Mouse (Mus musculus): ENCODE measurements around the gene St3gal3. TPM values are rescaled to one million over a fixed set of nuclear protein-coding genes. Genes with fewer than 3 reads are reported as not detected.

The St3gal3 gene
- polyA plus RNA-seq, 1 experiment from 2014 or later = 5.1 TPM

DNA sequence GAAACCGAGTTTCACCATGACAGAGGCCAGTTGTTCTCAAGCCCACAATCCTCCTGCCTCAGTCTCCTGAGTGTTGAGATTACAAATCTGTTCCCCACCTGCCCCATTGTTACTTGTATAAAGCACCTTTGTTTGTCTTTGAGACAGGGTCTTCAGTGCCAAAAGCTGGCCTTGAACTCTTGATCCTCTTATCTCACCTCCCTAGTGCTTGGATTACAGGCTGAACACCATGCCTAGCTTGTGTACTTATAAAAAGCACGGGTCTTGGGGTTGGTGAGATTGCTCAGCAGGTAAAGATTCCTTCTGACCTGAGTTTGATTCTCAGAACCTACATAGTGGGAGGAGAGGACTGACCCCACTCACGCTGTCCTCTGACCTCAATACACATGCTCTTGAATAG, 144.1 kb downstream of the St3gal3 start:
- no peaks in the 10 kb centered on the region for H3K4me1 ChIP-seq (ENCODE audit: insufficient read depth)

DNA sequence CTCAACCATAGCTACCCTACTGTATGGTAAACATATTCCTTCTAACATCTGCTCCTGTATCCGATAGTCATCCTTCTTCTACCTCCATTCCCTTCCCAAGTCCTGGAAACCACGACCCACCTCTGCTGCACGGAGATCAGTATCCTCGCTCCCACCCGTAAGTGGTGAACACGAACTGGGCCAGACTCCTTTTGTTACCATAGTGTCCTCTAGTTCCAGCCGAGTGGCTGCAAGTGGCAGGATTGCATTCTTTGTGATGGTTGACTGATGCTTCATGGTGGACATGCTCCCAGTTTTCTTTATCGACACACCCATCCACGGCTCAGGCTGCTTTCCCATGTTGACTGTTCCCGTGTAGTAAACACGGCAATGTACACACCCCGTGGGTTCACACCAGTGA, 144.9 kb downstream of the St3gal3 start:
- Histone ChIP-seq H3K27ac (ENCODE audit: low read depth) (no peak overlapping the region), H3K9ac (replicated peaks) (no peak overlapping the region), H3K27me3 (ENCODE audit: insufficient read depth, low read length) (no peaks in the 10 kb centered on the region), H3K4me3 (ENCODE audit: low read depth, low read length) (no peak overlapping the region), H3K36me3 (replicated peaks; ENCODE audit: insufficient read depth, low read length) (no peaks in the 10 kb centered on the region), H3K4me2 (ENCODE audit: low read depth, low read length) (no peak overlapping the region), H3K4me1 (ENCODE audit: insufficient read depth) (no peaks in the 10 kb centered on the region), H3K9me3 (ENCODE audit: low read length) (no peaks in the 10 kb centered on the region)
- WGBS (ENCODE audit: insufficient replicate concordance) = 84% methylated on average over 12 of the region's 12 CpGs
- no peak for DNase-seq
- ATAC-seq = no peak
- TF ChIP-seq CTCF (IDR thresholded peaks at IDR 0.05; ENCODE audit: low read depth) (no peak), EP300 (IDR thresholded peaks at IDR 0.05; ENCODE audit: low read depth) (no peak)

More for the DNA sequence above, 144.1 kb downstream of the St3gal3 start:
- WGBS (ENCODE audit: insufficient replicate concordance) = 60% methylated on average over 3 of the region's 3 CpGs
- Histone ChIP-seq H3K36me3 (replicated peaks; ENCODE audit: insufficient read depth, low read length) (no peaks in the 10 kb centered on the region), H3K9ac (replicated peaks) (no peak overlapping the region), H3K9me3 (ENCODE audit: low read length) (no peaks in the 10 kb centered on the region), H3K27ac (ENCODE audit: low read depth) (no peak overlapping the region), H3K4me3 (ENCODE audit: low read depth, low read length) (no peak overlapping the region), H3K4me2 (ENCODE audit: low read depth, low read length) (no peak overlapping the region), H3K27me3 (ENCODE audit: insufficient read depth, low read length) (no peaks in the 10 kb centered on the region)
- DNase-seq (no peak), ATAC-seq (no peak)
- no peak for TF ChIP-seq CTCF (IDR thresholded peaks at IDR 0.05; ENCODE audit: low read depth)
- no peak for TF ChIP-seq EP300 (IDR thresholded peaks at IDR 0.05; ENCODE audit: low read depth)

DNA sequence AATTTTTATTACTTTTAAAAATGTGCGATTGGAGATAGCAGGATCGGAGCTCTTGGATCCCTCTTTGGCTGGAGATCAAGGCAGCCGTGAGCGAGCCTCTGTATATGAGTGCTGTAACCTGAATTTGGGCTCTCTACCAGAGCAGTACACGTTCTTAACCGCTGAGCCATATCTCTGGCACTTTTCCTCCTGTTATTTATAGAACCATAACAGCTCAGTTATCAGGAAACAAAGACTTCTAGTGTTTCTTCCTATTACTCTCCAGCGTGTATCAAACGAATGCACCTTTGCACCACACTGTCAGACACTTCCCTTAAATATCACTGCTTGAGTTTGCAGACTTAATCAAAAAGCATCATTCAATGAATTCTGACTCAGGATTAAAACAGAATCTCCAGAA, 147.9 kb downstream of the St3gal3 start:
- TF ChIP-seq CTCF (IDR thresholded peaks at IDR 0.05; ENCODE audit: low read depth) (no peak), EP300 (IDR thresholded peaks at IDR 0.05; ENCODE audit: low read depth) (no peak)
- whole genome bisulfite sequencing (ENCODE audit: insufficient replicate concordance) = 29% methylated on average over 8 of the region's 8 CpGs
- no peak overlapping the region for H3K9ac ChIP-seq (replicated peaks)

DNA sequence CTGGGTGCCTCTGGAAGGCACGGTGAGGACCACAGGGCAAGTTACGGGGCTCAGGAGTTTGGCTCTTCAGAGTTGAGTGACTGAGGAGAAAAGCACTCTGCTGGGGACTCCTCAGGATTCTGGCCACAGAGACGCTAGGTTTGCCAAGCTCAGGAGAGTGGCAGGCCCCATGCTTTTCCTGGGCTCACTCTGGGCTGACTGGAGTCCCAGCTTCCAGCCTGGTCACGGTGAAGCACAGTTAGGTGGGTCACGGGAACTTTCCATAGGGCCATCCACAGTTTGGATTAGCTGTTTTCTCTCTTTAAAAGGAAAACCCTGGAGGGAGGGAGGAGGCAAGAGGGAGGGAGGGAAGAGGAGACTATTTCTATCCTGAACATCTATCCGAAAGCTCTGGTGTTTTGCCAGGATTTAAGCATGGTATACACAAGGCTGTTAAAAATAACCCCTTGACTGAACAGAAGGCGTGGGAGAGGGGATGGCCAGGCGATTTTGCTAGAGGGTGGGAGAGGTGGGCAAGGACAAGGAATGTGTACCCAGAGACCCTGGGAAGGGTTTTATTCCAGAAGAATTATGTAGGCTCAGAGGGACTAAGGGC, 149.6 kb downstream of the St3gal3 start:
- TF ChIP-seq EP300 (IDR thresholded peaks at IDR 0.05; ENCODE audit: low read depth) = no peak
- TF ChIP-seq CTCF (IDR thresholded peaks at IDR 0.05; ENCODE audit: low read depth) = no peak
- Histone ChIP-seq H3K4me1 (ENCODE audit: insufficient read depth) (no peaks in the 10 kb centered on the region), H3K9me3 (ENCODE audit: low read length) (no peaks in the 10 kb centered on the region), H3K9ac (replicated peaks) (no peak overlapping the region), H3K36me3 (replicated peaks; ENCODE audit: insufficient read depth, low read length) (no peaks in the 10 kb centered on the region), H3K27ac (ENCODE audit: low read depth) (no peak overlapping the region), H3K4me3 (ENCODE audit: low read depth, low read length) (no peak overlapping the region), H3K4me2 (ENCODE audit: low read depth, low read length) (no peak overlapping the region), H3K27me3 (ENCODE audit: insufficient read depth, low read length) (no peaks in the 10 kb centered on the region)
- ATAC-seq (no peak), DNase-seq (no peak)
- WGBS (ENCODE audit: insufficient replicate concordance) = 80% methylated on average over 8 of the region's 8 CpGs

More for the DNA sequence above, 147.9 kb downstream of the St3gal3 start:
- Histone ChIP-seq H3K4me3 (ENCODE audit: low read depth, low read length) (no peak overlapping the region), H3K27me3 (ENCODE audit: insufficient read depth, low read length) (no peaks in the 10 kb centered on the region), H3K9me3 (ENCODE audit: low read length) (no peaks in the 10 kb centered on the region), H3K27ac (ENCODE audit: low read depth) (no peak overlapping the region), H3K4me2 (ENCODE audit: low read depth, low read length) (no peak overlapping the region), H3K36me3 (replicated peaks; ENCODE audit: insufficient read depth, low read length) (no peaks in the 10 kb centered on the region), H3K4me1 (ENCODE audit: insufficient read depth) (no peaks in the 10 kb centered on the region)
- ATAC-seq (no peak), DNase-seq (no peak)

DNA sequence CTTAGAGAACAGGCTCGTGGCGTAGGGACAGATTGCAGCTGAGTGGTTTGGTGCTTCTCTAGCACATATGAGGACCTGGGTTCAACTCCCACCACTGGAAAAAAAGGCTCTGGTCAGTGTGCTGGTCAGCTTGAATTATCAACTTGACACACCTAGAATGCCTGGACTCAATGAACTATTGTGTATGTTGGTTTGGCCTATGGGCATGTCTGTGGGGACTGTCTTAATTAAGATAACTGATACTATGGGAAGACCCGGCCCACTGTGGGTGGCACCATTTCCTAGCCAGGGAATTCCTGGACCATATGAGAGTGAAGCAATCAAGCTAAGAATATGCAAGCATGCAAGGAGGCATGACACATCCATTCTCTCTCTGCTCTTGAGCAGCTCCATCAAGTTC, 150.5 kb downstream of the St3gal3 start:
- Histone ChIP-seq H3K4me2 (ENCODE audit: low read depth, low read length) (no peak overlapping the region), H3K27me3 (ENCODE audit: insufficient read depth, low read length) (no peaks in the 10 kb centered on the region), H3K4me1 (ENCODE audit: insufficient read depth) (no peaks in the 10 kb centered on the region), H3K9ac (replicated peaks) (no peak overlapping the region), H3K4me3 (ENCODE audit: low read depth, low read length) (no peak overlapping the region), H3K9me3 (ENCODE audit: low read length) (no peaks in the 10 kb centered on the region), H3K36me3 (replicated peaks; ENCODE audit: insufficient read depth, low read length) (no peaks in the 10 kb centered on the region), H3K27ac (ENCODE audit: low read depth) (no peak overlapping the region)
- DNase-seq (no peak), ATAC-seq (no peak)
- WGBS (ENCODE audit: insufficient replicate concordance) = 85% methylated on average over 3 of the region's 3 CpGs
- no peak for TF ChIP-seq EP300 (IDR thresholded peaks at IDR 0.05; ENCODE audit: low read depth)
- no peak for TF ChIP-seq CTCF (IDR thresholded peaks at IDR 0.05; ENCODE audit: low read depth)

DNA sequence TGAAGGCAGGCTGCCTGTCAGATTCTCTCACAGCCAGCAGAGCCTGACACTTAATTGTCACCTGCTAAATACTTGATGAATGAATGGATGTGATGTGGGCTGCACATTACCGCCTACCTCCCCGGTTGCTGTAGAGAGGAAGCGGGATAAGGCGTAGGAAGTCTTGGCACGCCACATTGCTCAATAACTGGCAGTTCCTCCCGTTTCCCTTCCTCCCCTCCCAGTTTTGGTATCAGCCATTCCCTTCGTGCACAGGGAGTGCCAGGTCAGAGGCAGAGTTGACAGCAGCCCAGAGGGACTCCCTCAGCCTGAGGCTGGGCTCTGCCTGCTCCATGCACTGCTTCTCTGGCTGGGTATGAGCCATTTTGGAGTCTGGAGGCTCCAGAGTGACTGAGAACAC, 152.0 kb downstream of the St3gal3 start:
- WGBS (ENCODE audit: insufficient replicate concordance) = 47% methylated on average over 7 of the region's 7 CpGs
- Histone ChIP-seq H3K27ac (ENCODE audit: low read depth) (no peak overlapping the region), H3K36me3 (replicated peaks; ENCODE audit: insufficient read depth, low read length) (no peaks in the 10 kb centered on the region), H3K9ac (replicated peaks) (no peak overlapping the region), H3K4me2 (ENCODE audit: low read depth, low read length) (no peak overlapping the region), H3K9me3 (ENCODE audit: low read length) (no peaks in the 10 kb centered on the region), H3K4me3 (ENCODE audit: low read depth, low read length) (no peak overlapping the region), H3K27me3 (ENCODE audit: insufficient read depth, low read length) (no peaks in the 10 kb centered on the region), H3K4me1 (ENCODE audit: insufficient read depth) (no peaks in the 10 kb centered on the region)
- TF ChIP-seq CTCF (IDR thresholded peaks at IDR 0.05; ENCODE audit: low read depth) (no peak), EP300 (IDR thresholded peaks at IDR 0.05; ENCODE audit: low read depth) (no peak)
- no peak for DNase-seq
- ATAC-seq = no peak

DNA sequence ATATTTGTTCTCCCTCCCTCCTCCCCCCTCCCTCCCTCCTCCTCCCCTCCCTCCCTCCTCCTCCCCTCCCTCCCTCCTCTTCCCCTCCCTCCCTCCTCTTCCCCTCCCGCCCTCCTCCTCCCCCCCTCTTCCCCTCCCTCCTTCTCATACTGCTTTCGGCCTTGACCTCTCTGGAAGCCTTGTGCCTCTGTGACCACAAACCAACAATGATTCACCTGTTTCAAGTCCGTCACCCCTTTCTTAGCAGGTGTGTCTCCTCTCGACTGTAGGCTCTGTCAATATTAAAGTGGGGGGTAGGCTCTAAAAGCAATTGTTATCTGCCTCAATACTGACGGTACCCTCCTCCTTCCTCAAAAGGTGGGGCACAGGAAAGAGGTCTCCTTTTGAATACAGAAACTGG, 153.2 kb downstream of the St3gal3 start:
- H3K27me3 ChIP-seq (ENCODE audit: insufficient read depth, low read length) = no peaks in the 10 kb centered on the region
- WGBS (ENCODE audit: insufficient replicate concordance) = 48% methylated on average over 4 of the region's 5 CpGs
- H3K27ac ChIP-seq (ENCODE audit: low read depth) = no peak overlapping the region
- no peak overlapping the region for H3K9ac ChIP-seq (replicated peaks)
- TF ChIP-seq CTCF (IDR thresholded peaks at IDR 0.05; ENCODE audit: low read depth) (no peak), EP300 (IDR thresholded peaks at IDR 0.05; ENCODE audit: low read depth) (no peak)
- H3K36me3 ChIP-seq (replicated peaks; ENCODE audit: insufficient read depth, low read length) = no peaks in the 10 kb centered on the region
- DNase-seq (no peak), ATAC-seq (no peak)
- no peaks in the 10 kb centered on the region for H3K4me1 ChIP-seq (ENCODE audit: insufficient read depth)
- no peaks in the 10 kb centered on the region for H3K9me3 ChIP-seq (ENCODE audit: low read length)
- no peak overlapping the region for H3K4me2 ChIP-seq (ENCODE audit: low read depth, low read length)
- no peak overlapping the region for H3K4me3 ChIP-seq (ENCODE audit: low read depth, low read length)
